Mouse (Mus musculus): ENCODE data around the gene Map7d1. TPM values are rescaled to one million over a fixed set of nuclear protein-coding genes. Genes with fewer than 3 reads are reported as not detected.
A peak's percentile ranks its signal among the peaks of the same experiment; 100 is the strongest.

Gene Map7d1
- polyA plus RNA-seq, 1 experiment, result 45.5 TPM

GRCm38 (mm10) chr4:126204661-126205230 lies 51.4 kb downstream of the Map7d1 start:
- Histone ChIP-seq H3K27ac (ENCODE audit: control insufficient read depth, insufficient read depth, low read depth, low read length, poor library complexity) (peak overlapping the region; percentile 50), H3K4me3 (replicated peaks; ENCODE audit: control insufficient read depth, low read depth, low read length) (peak overlapping the region; percentile 22), H3K4me1 (ENCODE audit: control insufficient read depth, insufficient read depth, low read length) (peaks cover 8% of the 10 kb centered on the region)
- no peak for TF ChIP-seq POLR2A (IDR thresholded peaks at IDR 0.05; ENCODE audit: borderline replicate concordance, control insufficient read depth, low read depth, low read length)
- no peak for TF ChIP-seq CTCF (IDR thresholded peaks at IDR 0.05; ENCODE audit: control insufficient read depth, insufficient read depth, low read length)
- 25% methylated on average over 12 of the region's 12 CpGs for WGBS

DNA sequence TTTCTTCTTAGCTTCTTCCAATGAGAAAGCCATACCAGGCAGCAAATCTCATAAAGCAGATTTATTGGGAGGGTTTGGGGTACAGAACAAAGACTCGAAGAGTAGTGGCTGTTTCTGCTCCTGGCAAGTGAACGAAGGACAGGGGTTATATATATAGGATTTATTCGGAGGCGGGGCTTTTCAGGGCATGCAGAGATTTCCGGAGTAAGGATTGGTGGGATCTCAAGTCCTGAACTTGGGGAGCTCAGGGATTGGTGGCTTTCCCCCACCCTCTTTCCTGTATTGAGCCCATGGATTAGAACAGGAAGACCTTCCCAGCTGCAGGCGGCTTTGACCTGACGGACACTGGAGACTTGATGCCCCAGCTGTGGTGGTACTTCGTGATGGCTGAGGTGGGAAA lies 52.1 kb downstream of the Map7d1 start:
- peak overlapping the region; percentile 56; the same call in 1 of the 2 replicates for H3K27ac ChIP-seq (ENCODE audit: control insufficient read depth, insufficient read depth, low read depth, low read length, poor library complexity)
- no peak overlapping the region for H3K4me3 ChIP-seq (replicated peaks; ENCODE audit: control insufficient read depth, low read depth, low read length)
- H3K4me1 ChIP-seq (ENCODE audit: control insufficient read depth, insufficient read depth, low read length), result peaks cover 10% of the 10 kb centered on the region
- TF ChIP-seq CTCF (IDR thresholded peaks at IDR 0.05; ENCODE audit: control insufficient read depth, insufficient read depth, low read length) (no peak), POLR2A (IDR thresholded peaks at IDR 0.05; ENCODE audit: borderline replicate concordance, control insufficient read depth, low read depth, low read length) (no peak)
- 86% methylated on average over 8 of the region's 8 CpGs for WGBS

- no peak for TF ChIP-seq CTCF (IDR thresholded peaks at IDR 0.05; ENCODE audit: control insufficient read depth, insufficient read depth, low read length)
- no peak for TF ChIP-seq POLR2A (IDR thresholded peaks at IDR 0.05; ENCODE audit: borderline replicate concordance, control insufficient read depth, low read depth, low read length)
- 86% methylated on average over 10 of the region's 10 CpGs for WGBS
- Histone ChIP-seq H3K4me3 (replicated peaks; ENCODE audit: control insufficient read depth, low read depth, low read length) (no peak overlapping the region), H3K4me1 (ENCODE audit: control insufficient read depth, insufficient read depth, low read length) (peaks cover 10% of the 10 kb centered on the region), H3K27ac (ENCODE audit: control insufficient read depth, insufficient read depth, low read depth, low read length, poor library complexity) (peak overlapping the region; percentile 93)
Measured at GRCm38 (mm10) chr4:126203336-126203895, 52.7 kb downstream of the Map7d1 start.

- Histone ChIP-seq H3K4me3 (replicated peaks; ENCODE audit: control insufficient read depth, low read depth, low read length) (peak within 1 kb of the TSS; percentile 82), H3K4me1 (ENCODE audit: control insufficient read depth, insufficient read depth, low read length) (peaks cover 10% of the 10 kb centered on the region), H3K27ac (ENCODE audit: control insufficient read depth, insufficient read depth, low read depth, low read length, poor library complexity) (peak within 1 kb of the TSS; percentile 93)
- TF ChIP-seq CTCF (IDR thresholded peaks at IDR 0.05; ENCODE audit: control insufficient read depth, insufficient read depth, low read length) (no peak), POLR2A (IDR thresholded peaks at IDR 0.05; ENCODE audit: borderline replicate concordance, control insufficient read depth, low read depth, low read length) (peak; percentile 77)
- under 1% methylated on average over 75 of the region's 75 CpGs for WGBS
Measured at GRCm38 (mm10) chr4:126202303-126203181, 53.6 kb downstream of the Map7d1 start, which contains the start of gene Thrap3. TSS of gene Thrap3 (minus strand) at chr4:126202760.

DNA sequence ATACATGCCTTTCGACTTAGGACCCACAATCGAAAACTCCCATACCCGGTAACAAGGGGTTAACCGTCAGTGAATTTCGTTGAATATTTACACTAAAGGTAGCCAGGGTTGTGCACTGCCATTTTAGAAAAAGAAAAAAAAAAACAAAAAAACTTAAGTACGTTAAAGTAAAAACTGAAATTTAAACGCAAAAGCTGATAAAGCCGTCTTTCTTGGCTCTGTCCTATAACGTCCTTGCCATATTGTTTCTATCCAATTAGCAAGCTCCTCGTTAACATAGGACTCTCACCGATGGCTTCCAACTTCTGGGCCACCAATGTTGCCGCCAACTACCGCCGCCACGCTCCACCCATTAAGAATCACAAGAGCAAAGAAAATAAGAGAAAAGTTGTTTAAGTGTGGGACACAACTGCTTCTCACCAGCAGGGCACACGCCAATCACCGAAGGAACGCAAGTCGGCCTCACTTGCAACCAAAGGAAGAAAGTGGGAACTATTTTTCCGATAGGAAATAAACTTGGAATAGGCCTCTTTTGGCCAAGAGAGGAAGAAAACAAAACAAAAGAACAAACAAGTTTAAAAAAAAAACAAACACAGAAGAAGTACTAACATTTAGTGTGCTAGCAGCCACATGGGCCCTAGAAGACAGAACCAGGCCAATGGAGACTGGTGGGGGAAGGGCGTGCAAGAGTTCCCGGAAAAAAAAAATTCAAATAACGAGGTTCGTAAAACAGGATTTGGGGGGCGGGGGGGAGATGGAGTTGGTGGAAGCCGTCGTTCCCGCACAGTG lies 54.4 kb downstream of the Map7d1 start:
- peaks cover 10% of the 10 kb centered on the region for H3K4me1 ChIP-seq (ENCODE audit: control insufficient read depth, insufficient read depth, low read length)
- peak overlapping the region; percentile 93 for H3K27ac ChIP-seq (ENCODE audit: control insufficient read depth, insufficient read depth, low read depth, low read length, poor library complexity)
- peak overlapping the region; percentile 82 for H3K4me3 ChIP-seq (replicated peaks; ENCODE audit: control insufficient read depth, low read depth, low read length)
- under 1% methylated on average over 28 of the region's 28 CpGs for WGBS
- TF ChIP-seq POLR2A (IDR thresholded peaks at IDR 0.05; ENCODE audit: borderline replicate concordance, control insufficient read depth, low read depth, low read length) (no peak), CTCF (IDR thresholded peaks at IDR 0.05; ENCODE audit: control insufficient read depth, insufficient read depth, low read length) (peak; percentile 16; the same call in 1 of the 2 replicates)

DNA sequence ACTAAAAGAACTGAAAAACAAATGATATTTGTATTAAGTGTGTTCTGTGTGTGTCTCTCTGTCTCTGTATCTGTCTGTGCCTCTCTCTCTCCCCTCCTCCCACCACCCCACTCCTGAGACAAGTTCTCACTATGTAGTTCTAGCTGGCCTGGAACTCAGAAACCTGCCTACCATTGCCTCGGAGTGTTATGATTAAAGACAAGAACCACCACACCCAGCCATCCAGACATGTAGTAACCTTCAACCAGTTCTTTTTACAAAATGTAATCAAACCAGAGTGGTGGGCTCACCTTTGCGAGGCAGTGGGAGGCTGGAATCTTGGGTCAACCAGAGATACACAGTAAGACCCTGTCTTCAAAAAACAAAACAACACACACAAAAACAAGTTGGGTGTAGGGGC lies 55.5 kb downstream of the Map7d1 start:
- 26% methylated on average over 2 of the region's 2 CpGs for WGBS
- Histone ChIP-seq H3K4me3 (replicated peaks; ENCODE audit: control insufficient read depth, low read depth, low read length) (peak overlapping the region; percentile 62), H3K4me1 (ENCODE audit: control insufficient read depth, insufficient read depth, low read length) (peaks cover 10% of the 10 kb centered on the region), H3K27ac (ENCODE audit: control insufficient read depth, insufficient read depth, low read depth, low read length, poor library complexity) (no peak overlapping the region)
- no peak for TF ChIP-seq POLR2A (IDR thresholded peaks at IDR 0.05; ENCODE audit: borderline replicate concordance, control insufficient read depth, low read depth, low read length)

DNA sequence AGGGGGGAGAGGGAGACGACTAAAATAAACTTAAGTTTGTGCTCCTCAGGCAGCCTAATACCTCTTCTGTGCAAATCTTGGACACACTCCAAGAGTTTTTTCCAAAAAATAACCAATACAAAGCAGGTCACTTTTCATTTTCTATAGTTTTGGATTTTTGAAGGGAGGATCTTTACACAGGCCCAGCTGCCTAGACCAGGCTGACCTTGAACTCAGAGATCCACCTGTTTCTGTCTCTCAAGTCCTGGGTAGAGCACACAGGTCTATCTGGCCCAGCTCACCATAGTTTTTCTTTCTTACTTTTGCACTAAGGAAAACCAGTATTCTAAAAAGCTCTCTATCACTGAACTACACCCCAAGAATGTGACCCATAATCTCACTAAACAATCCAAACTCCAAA lies 56.1 kb downstream of the Map7d1 start:
- Histone ChIP-seq H3K4me1 (ENCODE audit: control insufficient read depth, insufficient read depth, low read length) (peaks cover 10% of the 10 kb centered on the region), H3K4me3 (replicated peaks; ENCODE audit: control insufficient read depth, low read depth, low read length) (peak overlapping the region; percentile 16), H3K27ac (ENCODE audit: control insufficient read depth, insufficient read depth, low read depth, low read length, poor library complexity) (no peak overlapping the region)
- 31% methylated on average over 1 of the region's 1 CpGs for WGBS
- TF ChIP-seq CTCF (IDR thresholded peaks at IDR 0.05; ENCODE audit: control insufficient read depth, insufficient read depth, low read length), result no peak
- no peak for TF ChIP-seq POLR2A (IDR thresholded peaks at IDR 0.05; ENCODE audit: borderline replicate concordance, control insufficient read depth, low read depth, low read length)
